ENCODE assay signal across 21 mouse cellular contexts in genomic region chr17:43901474-43901873, GRCm38 (mm10).
A peak's percentile ranks its signal among the peaks of the same experiment; 100 is the strongest.
DNase-seq lines count a peak whose midpoint lies in the region; ATAC-seq and TF ChIP-seq lines count a peak whose summit lies in the region.
"Had no signal": no experiment of that assay in that cellular context is flagged by ENCODE, and none has a peak within 500 bp of the region (broad histone marks: within the 10 kb centered on the region; RNA-seq: fewer than 3 reads in every experiment).

No protein-coding gene starts in this region.

- no peaks in the 10 kb centered on the region for H3K36me3 ChIP-seq in heart, embryonic 12.5 days
- H3K36me3 ChIP-seq in stomach, embryonic 15.5 days = no peaks in the 10 kb centered on the region
- H3K36me3 ChIP-seq in stomach, postnatal 0 days (ENCODE audit: control insufficient read depth, insufficient read depth, low read length) = no peaks in the 10 kb centered on the region
- H3K36me3 ChIP-seq: embryonic facial prominence, embryonic 13.5 days; embryonic facial prominence, embryonic 15.5 days; forebrain, embryonic 10.5 days; forebrain, embryonic 12.5 days had no signal

- TF ChIP-seq CTCF in cerebellum, adult 2 months (IDR thresholded peaks at IDR 0.05; ENCODE audit: borderline replicate concordance, insufficient read depth, low read depth, low read length) = no peak
- TF ChIP-seq CTCF in stomach, postnatal 0 days (IDR thresholded peaks at IDR 0.05; ENCODE audit: low read depth) = no peak

- no peak overlapping the region for H3K27ac ChIP-seq in cerebellum, adult 2 months (ENCODE audit: insufficient read depth, low read length)
- H3K27ac ChIP-seq in heart, embryonic 12.5 days (ENCODE audit: poor library complexity, severe bottlenecking) = no peak overlapping the region
- no peak overlapping the region for H3K27ac ChIP-seq in stomach, embryonic 15.5 days
- no peak overlapping the region for H3K27ac ChIP-seq in stomach, postnatal 0 days (replicated peaks)
- H3K27ac ChIP-seq: embryonic facial prominence, embryonic 13.5 days; embryonic facial prominence, embryonic 15.5 days; forebrain, embryonic 10.5 days; forebrain, embryonic 12.5 days had no signal

- no peaks in the 10 kb centered on the region for H3K27me3 ChIP-seq in cerebellum, adult 2 months (ENCODE audit: control insufficient read depth, insufficient read depth, low read length)
- no peaks in the 10 kb centered on the region for H3K27me3 ChIP-seq in heart, embryonic 12.5 days (replicated peaks)
- no peaks in the 10 kb centered on the region for H3K27me3 ChIP-seq in stomach, embryonic 15.5 days (replicated peaks)
- H3K27me3 ChIP-seq in stomach, postnatal 0 days (ENCODE audit: control insufficient read depth, insufficient read depth, low read length) = no peaks in the 10 kb centered on the region
- H3K27me3 ChIP-seq: embryonic facial prominence, embryonic 13.5 days; embryonic facial prominence, embryonic 15.5 days; forebrain, embryonic 12.5 days had no signal

- 51% methylated on average over 3 of the region's 3 CpGs for WGBS in cerebellum, adult 2 months
- WGBS in heart, embryonic 12.5 days = 88% methylated on average over 3 of the region's 3 CpGs
- WGBS in stomach, embryonic 15.5 days = 81% methylated on average over 3 of the region's 3 CpGs
- WGBS in stomach, postnatal 0 days = 82% methylated on average over 3 of the region's 3 CpGs

- H3K9ac ChIP-seq in heart, embryonic 12.5 days = no peak overlapping the region
- H3K9ac ChIP-seq in stomach, embryonic 15.5 days = no peak overlapping the region
- H3K9ac ChIP-seq in stomach, postnatal 0 days (ENCODE audit: low read length) = no peak overlapping the region
- H3K9ac ChIP-seq: embryonic facial prominence, embryonic 13.5 days; embryonic facial prominence, embryonic 15.5 days; forebrain, embryonic 12.5 days had no signal

- no peak for ATAC-seq in heart, embryonic 12.5 days (ENCODE audit: insufficient number of reproducible peaks, low FRiP score)
- peak; percentile 60; the same call in 1 of the 2 replicates for ATAC-seq in stomach, embryonic 15.5 days (ENCODE audit: insufficient read depth, low FRiP score, low read depth)
- ATAC-seq in stomach, postnatal 0 days (ENCODE audit: low FRiP score, low TSS enrichment) = no peak
- ATAC-seq: forebrain, embryonic 14.5 days; forebrain, embryonic 16.5 days had no signal

- intact Hi-C loops in heart, postnatal 14 days (cut with DNase I) = no loop called here

- no peaks in the 10 kb centered on the region for H3K4me1 ChIP-seq in cerebellum, adult 2 months (ENCODE audit: control insufficient read depth, insufficient read depth, low read length)
- peaks cover 18% of the 10 kb centered on the region for H3K4me1 ChIP-seq in heart, embryonic 12.5 days (replicated peaks)
- H3K4me1 ChIP-seq in stomach, embryonic 15.5 days = peaks cover 3% of the 10 kb centered on the region; the same call in 1 of the 2 replicates
- no peaks in the 10 kb centered on the region for H3K4me1 ChIP-seq in stomach, postnatal 0 days (replicated peaks; ENCODE audit: control insufficient read depth, insufficient read depth)
- H3K4me1 ChIP-seq: forebrain, embryonic 10.5 days; forebrain, embryonic 12.5 days had no signal

- no peak overlapping the region for H3K4me3 ChIP-seq in cerebellum, adult 2 months (replicated peaks; ENCODE audit: insufficient read depth, low read depth, low read length)
- H3K4me3 ChIP-seq in heart, embryonic 12.5 days = no peak overlapping the region
- no peak overlapping the region for H3K4me3 ChIP-seq in stomach, embryonic 15.5 days (replicated peaks)
- H3K4me3 ChIP-seq in stomach, postnatal 0 days (ENCODE audit: low read depth, low read length) = no peak overlapping the region
- H3K4me3 ChIP-seq: embryonic facial prominence, embryonic 13.5 days; embryonic facial prominence, embryonic 15.5 days; erythroblast, embryonic 14.5 days; forebrain, embryonic 10.5 days; forebrain, embryonic 12.5 days had no signal

- no peak overlapping the region for H3K4me2 ChIP-seq in heart, embryonic 12.5 days
- H3K4me2 ChIP-seq in stomach, embryonic 15.5 days = no peak overlapping the region
- no peak overlapping the region for H3K4me2 ChIP-seq in stomach, postnatal 0 days (replicated peaks; ENCODE audit: low read depth)
- H3K4me2 ChIP-seq: embryonic facial prominence, embryonic 13.5 days; embryonic facial prominence, embryonic 15.5 days; forebrain, embryonic 12.5 days had no signal

- peak; percentile 12 to 29 for DNase-seq in cerebellum, postnatal 10 days
- no peak for DNase-seq in cerebellum, postnatal 36 days
- DNase-seq in cerebellum, postnatal 25 days = peak; percentile 12 to 34
- DNase-seq in cerebellum, adult 2 months = no peak
- peak; percentile 13 to 21 for DNase-seq in heart, postnatal 14 days
- no peak for DNase-seq in stomach, postnatal 0 days (ENCODE audit: low spot score)
- DNase-seq: adrenal gland, adult 2 months; adrenal gland, postnatal 10 days; adrenal gland, postnatal 25 days; cerebellum, adult 11 months; cerebellum, adult 8-10 months; embryo, embryonic 11 days had no signal

- no peak for TF ChIP-seq POLR2A in cerebellum, adult 2 months (IDR thresholded peaks at IDR 0.05; ENCODE audit: borderline replicate concordance, insufficient read depth, low read length)

- no peak for TF ChIP-seq EP300 in stomach, postnatal 0 days (optimal IDR thresholded peaks at IDR 0.05)

- H3K9me3 ChIP-seq in heart, embryonic 12.5 days (replicated peaks) = no peaks in the 10 kb centered on the region
- H3K9me3 ChIP-seq in stomach, embryonic 15.5 days = no peaks in the 10 kb centered on the region
- no peaks in the 10 kb centered on the region for H3K9me3 ChIP-seq in stomach, postnatal 0 days (ENCODE audit: control insufficient read depth, low read length)
- H3K9me3 ChIP-seq: embryonic facial prominence, embryonic 13.5 days; embryonic facial prominence, embryonic 15.5 days; forebrain, embryonic 10.5 days; forebrain, embryonic 12.5 days had no signal

Comparison
In these comparisons a context has a peak if more than half of its experiments do, and no peak if none do; other contexts are left out.
1. DNase-seq: peak in cerebellum, postnatal 10 days (2 of 2), cerebellum, postnatal 25 days (2 of 2) and heart, postnatal 14 days (2 of 2); none in cerebellum, postnatal 36 days (0 of 2), cerebellum, adult 2 months (0 of 2) and stomach, postnatal 0 days (single experiment).